Mouse (Mus musculus) thymus, postnatal 10 days (tissue): ENCODE measurements around the gene Iqcg.

ENCODE experiments used
- DNase-seq, 2 experiments: peaks; one replicate each; pipeline ENCODE4 v3.0.0; 2021; ENCODE audit warnings: low spot score in 2 of 2

Iqcg gene

DNA sequence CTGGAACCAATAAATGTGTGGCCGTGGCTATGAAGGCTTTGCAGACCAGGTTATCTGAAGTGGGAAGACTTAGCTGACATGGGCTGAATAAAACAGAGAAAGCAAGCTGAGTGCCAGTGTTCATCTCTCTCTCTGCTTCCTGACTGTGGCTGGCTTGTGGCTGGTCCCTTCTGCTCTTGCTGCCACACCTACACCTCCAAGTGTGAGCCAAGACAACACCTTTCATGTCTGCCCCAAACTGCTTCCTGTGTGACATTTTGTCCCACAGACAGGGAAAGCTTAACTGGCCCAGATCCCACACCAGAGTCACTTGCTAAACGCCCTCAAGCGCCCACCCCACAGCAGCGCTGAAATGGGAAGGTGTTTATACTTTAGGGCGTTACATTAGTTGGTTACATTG lies 2.9 kb downstream of the Iqcg start:
- no peak for DNase-seq

DNA sequence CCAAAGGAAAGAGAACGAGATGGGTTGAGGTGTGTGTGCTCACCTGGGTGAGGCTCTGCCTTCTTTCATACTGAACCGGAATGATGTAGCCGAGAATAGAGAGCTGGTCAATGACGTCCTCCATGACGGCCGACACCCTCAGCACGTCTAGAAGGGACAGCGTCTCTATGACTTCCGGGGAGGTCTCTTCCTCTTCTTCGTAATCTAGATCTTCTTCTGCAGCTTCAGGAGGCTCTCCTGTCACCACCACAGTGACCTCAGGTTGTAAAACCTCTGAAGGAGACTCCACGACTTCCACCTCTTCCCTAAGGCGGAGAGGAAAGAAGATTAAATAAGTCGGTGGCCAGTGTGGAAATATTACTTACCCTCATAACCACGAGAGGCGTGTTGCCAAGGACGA lies 6.2 kb downstream of the Iqcg start:
- no peak for DNase-seq

GRCm38 (mm10) chr16:33048686-33049085 lies 7.3 kb downstream of the Iqcg start:
- DNase-seq, result no peak

- DNase-seq, result no peak
These were observed 8.0 kb downstream of the Iqcg start for GRCm38 (mm10) chr16:33048004-33048403.

GRCm38 (mm10) chr16:33043268-33043667 lies 12.8 kb downstream of the Iqcg start:
- peak in 1 of 2 experiments; percentile 18 for DNase-seq

DNA sequence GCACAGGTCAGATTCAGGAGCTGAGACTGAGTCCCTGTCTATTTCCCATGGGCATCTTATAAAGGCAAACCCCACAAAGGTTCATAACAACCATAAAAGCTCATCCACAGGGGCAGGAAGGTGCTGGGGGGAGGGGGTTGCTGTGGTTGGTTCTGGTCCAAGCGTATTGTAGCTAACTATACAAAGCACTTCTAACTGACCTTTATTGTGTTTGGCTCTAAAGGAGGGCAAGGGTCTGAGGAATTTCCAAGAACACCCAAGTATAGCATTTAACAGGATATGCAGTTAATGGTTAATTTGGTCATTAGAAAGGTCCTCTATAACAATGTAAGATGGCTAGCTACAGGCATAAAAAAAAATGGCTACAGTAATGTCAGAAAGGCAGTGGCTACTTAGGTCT lies 13.3 kb downstream of the Iqcg start:
- no peak for DNase-seq

- DNase-seq, result no peak
These were observed 20.0 kb downstream of the Iqcg start for GRCm38 (mm10) chr16:33036006-33036405.

- DNase-seq, result peak; percentile 19 to 21
These were observed 29.7 kb downstream of the Iqcg start for GRCm38 (mm10) chr16:33026357-33026756.

- DNase-seq, result no peak
These were observed 31.4 kb downstream of the Iqcg start for GRCm38 (mm10) chr16:33024456-33025104.

DNA sequence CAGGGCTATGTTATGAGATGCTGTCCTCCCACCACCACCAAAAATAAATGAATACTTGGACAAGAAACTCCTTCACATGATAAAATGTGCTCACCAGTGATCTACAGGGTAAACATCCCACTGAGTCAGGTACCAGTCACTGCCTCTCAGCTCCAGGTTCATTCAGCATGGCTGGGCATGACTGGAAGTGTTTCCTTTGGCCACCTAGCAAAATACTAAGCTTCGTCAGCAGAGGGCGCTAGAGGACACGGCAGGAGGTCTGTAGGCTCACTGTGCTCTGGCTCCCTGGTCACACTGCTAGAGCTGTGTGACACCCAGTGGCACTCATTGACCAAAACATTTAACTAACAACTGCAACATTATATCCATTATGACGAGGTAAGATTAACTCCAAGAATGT lies 32.3 kb downstream of the Iqcg start:
- peak; percentile 68 to 92 for DNase-seq

DNA sequence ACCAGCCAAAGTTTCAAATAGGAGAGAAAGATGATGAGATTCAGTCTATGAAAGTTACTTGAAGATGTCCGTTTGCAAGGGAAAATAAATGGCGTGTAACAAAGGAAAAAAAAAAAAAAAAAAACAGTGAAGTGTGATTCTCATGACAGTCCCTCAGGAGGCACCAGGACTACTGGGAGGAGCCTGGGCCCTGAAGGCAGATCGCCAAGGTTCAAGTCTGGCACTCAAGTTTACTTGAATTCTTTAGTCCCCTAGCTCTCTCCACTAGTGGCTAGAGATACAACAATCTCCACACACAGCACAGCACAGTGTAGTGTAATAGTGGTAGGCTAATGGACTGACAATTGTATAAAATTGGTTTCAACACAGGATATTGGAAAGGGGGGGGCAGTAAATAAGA lies 34.6 kb downstream of the Iqcg start:
- no peak for DNase-seq

DNA sequence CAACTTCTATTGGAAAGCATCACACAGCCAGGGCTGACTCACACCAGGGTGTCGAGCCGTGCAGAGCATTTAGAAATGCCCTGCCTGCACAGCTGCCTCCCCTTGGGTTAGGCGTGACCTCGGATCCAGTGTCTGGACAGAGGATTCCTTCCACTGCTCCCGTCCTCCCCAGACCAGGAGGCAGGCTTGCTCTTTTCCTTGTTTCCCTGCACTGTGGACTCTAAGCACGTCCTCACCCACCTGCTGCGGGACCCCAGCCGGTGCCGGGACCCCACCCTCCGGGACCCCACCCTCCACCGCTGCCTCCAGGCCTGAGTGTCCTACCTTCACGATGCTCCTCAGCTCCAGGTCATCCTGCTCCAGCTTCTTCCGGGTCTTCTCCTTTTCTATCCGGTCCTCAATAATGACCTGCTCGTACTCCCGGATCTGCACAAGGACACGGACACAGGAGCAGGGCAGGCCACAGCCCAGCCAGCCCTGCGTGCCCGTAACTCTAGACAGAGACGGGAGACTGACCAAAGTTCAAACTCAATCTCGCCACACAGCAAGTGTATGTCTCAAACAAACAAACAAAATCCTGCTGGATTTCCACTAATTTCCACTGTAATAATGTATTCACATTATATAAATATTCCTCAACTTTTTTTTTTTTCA lies 36.8 kb downstream of the Iqcg start:
- no peak for DNase-seq

DNA sequence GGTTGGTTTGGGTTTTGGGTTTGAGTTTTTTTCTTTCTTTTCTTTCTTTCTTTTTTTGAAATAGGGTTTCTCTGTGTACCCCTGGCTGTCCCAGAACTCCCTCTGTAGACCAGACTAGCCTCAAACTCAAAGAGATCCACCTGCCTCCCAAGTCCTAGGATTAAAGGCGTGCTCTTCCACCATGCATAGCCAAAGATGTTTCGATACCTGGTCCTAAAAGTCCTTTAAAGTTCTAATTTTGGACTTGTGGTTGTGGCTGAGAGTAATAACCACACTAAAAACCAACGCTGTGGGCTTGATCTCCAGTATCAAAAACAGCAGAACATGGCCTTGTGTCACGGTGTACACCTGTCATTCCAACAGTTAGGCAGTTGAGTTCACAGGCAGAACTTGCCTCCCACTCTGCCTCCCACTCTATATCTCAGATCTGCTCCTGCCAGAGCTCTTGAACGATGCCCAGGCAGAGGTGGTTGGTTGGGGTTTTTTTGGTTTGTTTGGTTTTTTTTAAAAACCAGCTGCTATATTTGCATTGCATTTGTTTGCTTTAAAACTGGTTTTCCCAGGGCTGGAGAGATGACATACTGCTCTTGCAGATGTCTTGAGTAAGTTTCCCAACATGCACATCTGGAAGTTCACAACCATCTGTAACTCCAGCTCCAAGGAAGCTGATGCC lies 38.2 kb downstream of the Iqcg start:
- DNase-seq, result no peak

DNA sequence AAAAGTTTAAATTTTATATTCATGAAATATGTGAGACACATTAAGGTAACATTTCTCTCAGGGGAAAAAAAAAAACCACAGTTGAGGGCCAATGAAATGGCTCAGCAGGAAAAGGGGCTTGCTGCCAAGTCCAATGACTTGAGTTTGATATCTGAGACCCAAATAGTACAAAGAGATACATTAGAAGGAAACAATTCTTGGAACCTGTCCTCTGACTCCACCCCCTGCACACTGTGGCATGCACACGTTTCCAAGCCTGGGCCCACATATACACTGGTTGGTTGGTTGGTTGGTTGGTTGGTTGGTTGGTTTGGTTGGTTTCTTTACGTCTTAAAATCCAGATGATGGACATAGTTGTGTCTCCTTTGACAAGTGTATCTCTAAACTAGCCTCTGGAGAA lies 40.0 kb downstream of the Iqcg start:
- no peak for DNase-seq

DNA sequence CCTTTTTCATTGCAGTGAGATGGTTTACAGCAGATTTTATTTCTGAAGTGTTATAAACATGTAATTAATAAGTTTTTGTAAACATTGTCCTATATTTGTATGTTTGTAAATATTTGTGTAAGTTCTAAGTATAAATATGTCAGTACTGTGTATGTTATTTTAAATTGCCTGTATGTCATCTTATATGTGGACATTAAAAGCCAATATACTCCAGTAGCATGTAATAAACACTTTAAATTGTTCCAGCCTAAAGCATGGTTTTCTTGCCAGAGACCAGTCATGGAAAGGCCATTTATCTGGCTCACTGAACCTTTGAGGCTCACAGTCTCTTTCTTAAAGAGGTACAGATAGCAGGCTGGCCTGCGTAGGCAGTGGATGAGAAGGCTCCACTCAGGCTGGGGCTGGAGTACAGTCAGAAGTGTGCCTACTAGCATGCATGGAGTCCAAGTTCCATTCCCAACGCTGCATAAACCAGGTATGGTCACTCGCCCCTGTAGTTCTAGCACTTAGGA lies 40.6 kb downstream of the Iqcg start:
- no peak for DNase-seq

- DNase-seq, result no peak
These were observed 41.1 kb downstream of the Iqcg start for GRCm38 (mm10) chr16:33014921-33015320.

DNA sequence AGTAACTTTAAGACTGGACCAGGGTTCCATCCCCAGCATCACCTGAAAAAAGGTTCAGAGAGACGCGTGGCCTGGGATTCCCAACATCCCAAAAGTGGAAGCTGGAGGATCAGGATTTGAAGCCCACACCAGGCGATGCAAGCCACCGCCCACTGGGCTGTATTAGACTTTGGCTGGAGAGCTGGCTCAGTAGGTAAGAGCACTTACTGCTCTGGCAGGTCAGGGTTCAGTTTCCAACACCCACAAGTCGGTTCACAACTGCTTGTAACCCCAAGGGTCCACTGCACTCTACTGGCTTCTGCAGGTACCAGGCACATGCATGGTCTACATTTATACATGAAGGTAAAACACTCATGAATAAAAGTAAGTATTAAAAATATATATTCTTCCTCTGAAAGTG lies 42.2 kb downstream of the Iqcg start:
- no peak for DNase-seq

GRCm38 (mm10) chr16:33010166-33010565 lies 45.9 kb downstream of the Iqcg start:
- no peak for DNase-seq

DNA sequence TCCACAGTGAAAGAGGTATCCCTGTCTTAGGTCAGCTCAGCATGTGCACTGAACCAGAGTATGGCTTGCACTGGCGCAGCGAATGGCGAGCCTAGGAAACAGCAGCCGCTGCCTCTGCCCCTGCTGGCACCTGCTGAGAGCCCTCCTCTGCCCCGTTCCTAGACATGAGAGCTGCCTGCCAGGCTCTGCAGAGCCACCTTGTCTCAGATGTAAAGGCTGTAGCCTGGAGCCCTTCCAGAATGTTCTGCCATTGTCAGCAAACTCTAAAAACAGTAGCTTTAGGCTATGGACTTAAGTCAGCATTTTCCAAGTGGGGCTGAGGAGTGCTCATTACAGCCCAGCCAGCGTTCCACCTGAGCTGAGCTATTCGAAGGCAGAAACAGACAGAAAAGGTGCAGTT lies 48.6 kb downstream of the Iqcg start:
- no peak for DNase-seq

- no peak for DNase-seq
These were observed 49.1 kb downstream of the Iqcg start for GRCm38 (mm10) chr16:33006888-33007287.

GRCm38 (mm10) chr16:33005216-33005615 lies 50.8 kb downstream of the Iqcg start:
- DNase-seq, result no peak

DNA sequence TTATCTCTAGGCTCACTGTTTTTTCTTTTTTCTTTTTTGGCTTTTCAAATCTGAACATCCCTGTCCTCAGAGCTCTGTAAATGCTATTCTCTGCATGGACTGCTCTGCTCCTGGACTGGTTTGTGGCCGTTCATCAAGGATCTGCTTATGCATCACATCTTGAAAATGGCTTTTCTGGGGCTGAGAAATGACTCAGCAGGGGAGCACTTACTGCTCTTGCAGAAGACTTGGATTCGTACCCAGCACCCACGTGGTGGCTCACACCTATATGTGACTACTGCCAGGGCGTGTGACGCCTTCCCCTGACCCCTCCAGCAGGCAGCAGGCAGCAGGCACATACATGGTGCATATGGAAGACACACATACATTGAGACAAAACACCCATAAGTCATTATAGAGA lies 63.9 kb downstream of the Iqcg start:
- no peak for DNase-seq

- DNase-seq, result no peak
These were observed 71.4 kb downstream of the Iqcg start for GRCm38 (mm10) chr16:32984631-32985030.
